Mouse (Mus musculus) intestine, embryonic 16.5 days (tissue): ENCODE data around the gene Col4a2. TPM values are rescaled to one million over a fixed set of nuclear protein-coding genes. Genes with fewer than 3 reads are reported as not detected.

ENCODE experiments used
- ATAC-seq: fragments of 200-750 bp; cut with Nextera tagmentation; 2 replicates; pipeline ENCODE4 v1.8.0; 2017; ENCODE audit warnings: moderate TSS enrichment, moderate library complexity
- H3K27ac ChIP-seq: fragments of 300-500 bp; sonication (generic); 2 replicates; pipeline ENCODE4 v1.5.1; 2014; ENCODE audit warnings: mild to moderate bottlenecking, low read length
- H3K27me3 ChIP-seq: fragments of 300-500 bp; sonication (generic); replicated peaks from 2 replicates; pipeline ENCODE4 v1.6.1; 2014; ENCODE audit warnings: low read length, control low read depth, mixed read lengths; ENCODE audit not compliant: control insufficient read depth, insufficient read depth
- H3K36me3 ChIP-seq: fragments of 300-500 bp; sonication (generic); 2 replicates; pipeline ENCODE4 v1.6.1; 2014; ENCODE audit warnings: low read length, control low read depth; ENCODE audit not compliant: control insufficient read depth, insufficient read depth
- H3K4me1 ChIP-seq: fragments of 300-500 bp; sonication (generic); 2 replicates; pipeline ENCODE4 v1.6.1; 2014; ENCODE audit warnings: low read length, control low read depth, mixed read lengths; ENCODE audit not compliant: control insufficient read depth, insufficient read depth
- H3K4me2 ChIP-seq: fragments of 300-500 bp; sonication (generic); 2 replicates; pipeline ENCODE4 v1.6.1; 2014; ENCODE audit warnings: low read depth, low read length, control low read depth
- H3K4me3 ChIP-seq: fragments of 300-500 bp; sonication (generic); 2 replicates; pipeline ENCODE4 v1.5.1; 2014; ENCODE audit warnings: mild to moderate bottlenecking, low read length
- H3K9ac ChIP-seq: fragments of 300-500 bp; sonication (generic); 2 replicates; pipeline ENCODE4 v1.6.1; 2014; ENCODE audit warnings: low read depth, low read length
- H3K9me3 ChIP-seq: fragments of 300-500 bp; sonication (generic); 2 replicates; pipeline ENCODE4 v1.6.1; 2016; ENCODE audit warnings: low read length, control low read depth; ENCODE audit not compliant: control insufficient read depth
- WGBS: fragments of 180-500 bp; shearing (Covaris S2); extraction: QIAGEN DNeasy Blood & Tissue Kit; methylation state at CpG from one replicate; pipeline ENCODE4 v1.1.7; 2014; 5-methylcytosine and 5-hydroxymethylcytosine counted together
- polyA plus RNA-seq: library from polyadenylated mRNA; unstranded; fragments of >200 nt; fragmentation: Nextera tagmentation; extraction: Ambion mirVana; gene quantifications from 2 replicates; pipeline ENCODE4 v1.2.1, GENCODE M21; 2015

Gene Col4a2
- polyA plus RNA-seq, 1 experiment from 2014 or later = 39.1 TPM

DNA sequence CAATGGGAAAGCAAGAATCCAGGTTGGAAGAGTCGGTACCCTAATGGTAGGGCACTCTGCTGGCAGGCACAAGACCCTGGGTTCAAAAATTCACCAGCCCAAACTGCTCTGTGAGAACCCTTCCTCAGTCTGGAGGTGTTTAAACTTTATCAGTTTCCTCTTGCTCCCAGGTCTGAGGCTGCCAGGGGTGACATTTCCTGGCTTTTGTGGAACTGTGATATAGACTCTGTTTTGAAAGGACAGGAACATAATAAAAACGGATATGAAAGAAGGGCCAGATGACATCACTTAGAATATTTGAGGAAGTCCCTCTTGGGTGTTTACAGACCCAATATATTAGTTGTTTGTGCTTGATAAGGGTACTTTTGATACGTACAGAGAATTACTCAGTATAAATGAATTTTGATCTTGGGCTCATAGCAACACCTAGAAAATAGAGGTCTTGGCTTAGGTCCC lies 28.5 kb downstream of the Col4a2 start:
- Histone ChIP-seq H3K27me3 (no peaks in the 10 kb centered on the region), H3K4me1 (0 out of 2 replicates have a peak, but pooled peaks cover 3% of the 10 kb centered on the region), H3K27ac (no peak overlapping the region), H3K4me2 (no peak overlapping the region), H3K9ac (no peak overlapping the region), H3K36me3 (no peaks in the 10 kb centered on the region), H3K4me3 (no peak overlapping the region), H3K9me3 (no peaks in the 10 kb centered on the region)
- 64% methylated on average over 3 of the region's 3 CpGs for WGBS
- no peak for ATAC-seq

DNA sequence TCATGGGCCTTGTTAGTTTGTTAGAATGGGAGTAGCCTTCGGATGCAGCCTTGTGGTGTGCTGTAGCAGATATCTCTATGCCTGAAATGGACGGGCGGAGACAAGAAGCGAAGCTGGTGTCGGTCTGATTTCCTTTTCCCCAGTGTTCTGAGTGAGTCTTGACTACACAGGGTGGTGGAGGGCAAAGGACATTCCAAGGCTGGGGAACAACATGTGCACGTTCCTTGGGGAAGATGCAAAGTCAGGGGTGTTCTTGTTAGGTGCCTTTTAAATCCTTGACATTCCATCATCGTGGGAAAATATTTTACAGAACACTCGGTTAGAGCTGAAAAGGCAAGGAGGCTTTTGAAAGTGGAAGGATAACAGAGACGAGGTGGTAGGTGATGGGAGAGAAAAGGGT lies 31.9 kb downstream of the Col4a2 start:
- no peaks in the 10 kb centered on the region for H3K9me3 ChIP-seq
- no peaks in the 10 kb centered on the region for H3K36me3 ChIP-seq
- no peak overlapping the region for H3K27ac ChIP-seq
- 0 out of 2 replicates have a peak, but pooled peaks cover 4% of the 10 kb centered on the region for H3K4me1 ChIP-seq
- no peak overlapping the region for H3K4me3 ChIP-seq
- no peak overlapping the region for H3K4me2 ChIP-seq
- ATAC-seq = no peak
- WGBS = 81% methylated on average over 9 of the region's 9 CpGs
- no peak overlapping the region for H3K9ac ChIP-seq
- H3K27me3 ChIP-seq = no peaks in the 10 kb centered on the region

DNA sequence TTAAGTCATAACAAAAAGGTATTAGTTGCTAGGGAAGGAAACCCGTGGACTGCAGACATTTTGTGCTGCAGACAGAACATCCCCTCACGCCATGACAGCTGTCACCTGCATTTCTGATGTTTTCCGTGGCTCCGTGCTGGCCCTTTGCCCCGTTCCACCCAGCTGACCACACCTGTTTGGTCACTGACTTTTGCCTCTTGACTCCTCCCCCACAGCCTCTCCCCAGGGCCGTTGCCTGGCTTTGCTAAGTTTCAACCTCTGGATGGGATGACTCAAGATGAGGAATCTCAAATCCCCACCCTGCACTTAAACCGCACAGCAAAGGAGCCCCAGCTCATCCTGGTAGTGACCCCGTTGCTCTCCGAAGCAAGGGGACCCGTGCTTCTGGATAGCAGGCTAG lies 33.6 kb downstream of the Col4a2 start:
- 66% methylated on average over 10 of the region's 10 CpGs for WGBS
- peak; percentile 36; the same call in 1 of the 2 replicates for ATAC-seq

DNA sequence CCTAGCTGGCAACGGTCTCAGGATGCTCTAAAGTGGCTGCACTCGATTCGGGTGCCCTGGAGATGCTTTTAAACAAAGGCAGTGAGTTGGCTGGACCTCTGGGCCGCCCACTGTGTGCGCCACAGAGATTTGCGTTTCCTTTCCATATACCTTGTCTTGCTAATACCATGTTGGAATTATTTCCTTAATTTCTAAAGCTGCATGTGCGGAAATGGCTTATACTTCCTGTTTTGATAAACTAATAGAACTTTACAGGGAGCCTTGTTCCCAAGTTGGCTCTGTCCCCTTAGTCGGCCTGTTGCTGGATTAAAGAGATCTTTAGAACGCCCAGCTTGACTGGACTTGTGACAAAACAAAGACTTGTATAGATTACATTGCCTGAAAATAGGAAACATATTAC lies 35.1 kb downstream of the Col4a2 start:
- H3K9me3 ChIP-seq = no peaks in the 10 kb centered on the region
- no peak overlapping the region for H3K4me2 ChIP-seq
- WGBS = 76% methylated on average over 9 of the region's 9 CpGs
- H3K27ac ChIP-seq = no peak overlapping the region
- 0 out of 2 replicates have a peak, but pooled peaks cover 4% of the 10 kb centered on the region for H3K4me1 ChIP-seq
- H3K9ac ChIP-seq = no peak overlapping the region
- no peaks in the 10 kb centered on the region for H3K27me3 ChIP-seq
- H3K4me3 ChIP-seq = no peak overlapping the region
- no peak for ATAC-seq
- H3K36me3 ChIP-seq = no peaks in the 10 kb centered on the region

More for the DNA sequence above, 33.6 kb downstream of the Col4a2 start:
- no peaks in the 10 kb centered on the region for H3K36me3 ChIP-seq
- no peak overlapping the region for H3K4me3 ChIP-seq
- no peak overlapping the region for H3K4me2 ChIP-seq
- H3K9me3 ChIP-seq = no peaks in the 10 kb centered on the region
- H3K4me1 ChIP-seq = 0 out of 2 replicates have a peak, but pooled peaks cover 4% of the 10 kb centered on the region
- H3K27me3 ChIP-seq = no peaks in the 10 kb centered on the region
- no peak overlapping the region for H3K27ac ChIP-seq
- H3K9ac ChIP-seq = no peak overlapping the region

DNA sequence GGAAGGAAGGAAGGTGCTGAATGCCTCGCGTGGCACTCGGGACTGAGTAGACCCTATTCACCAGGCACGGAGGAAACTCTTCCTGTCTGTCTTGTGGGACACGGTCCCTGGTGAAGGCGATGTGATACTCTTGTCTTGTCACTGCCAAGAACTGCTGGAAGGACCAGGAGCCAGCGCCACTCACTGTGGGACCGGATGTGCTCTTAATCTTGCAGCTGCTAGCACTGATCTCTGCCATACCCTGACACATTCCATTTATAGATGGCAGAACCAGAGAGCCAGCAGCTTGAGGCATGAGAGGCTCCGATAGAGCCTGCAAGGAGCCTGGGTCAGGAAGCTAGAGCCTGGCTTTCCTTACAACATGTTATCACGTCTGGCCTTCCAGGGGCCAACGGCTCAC lies 36.0 kb downstream of the Col4a2 start:
- Histone ChIP-seq H3K36me3 (no peaks in the 10 kb centered on the region), H3K4me3 (no peak overlapping the region), H3K27me3 (no peaks in the 10 kb centered on the region), H3K9ac (no peak overlapping the region), H3K4me1 (0 out of 2 replicates have a peak, but pooled peaks cover 4% of the 10 kb centered on the region), H3K9me3 (no peaks in the 10 kb centered on the region), H3K27ac (no peak overlapping the region), H3K4me2 (no peak overlapping the region)
- whole genome bisulfite sequencing = 74% methylated on average over 11 of the region's 11 CpGs
- ATAC-seq = no peak

DNA sequence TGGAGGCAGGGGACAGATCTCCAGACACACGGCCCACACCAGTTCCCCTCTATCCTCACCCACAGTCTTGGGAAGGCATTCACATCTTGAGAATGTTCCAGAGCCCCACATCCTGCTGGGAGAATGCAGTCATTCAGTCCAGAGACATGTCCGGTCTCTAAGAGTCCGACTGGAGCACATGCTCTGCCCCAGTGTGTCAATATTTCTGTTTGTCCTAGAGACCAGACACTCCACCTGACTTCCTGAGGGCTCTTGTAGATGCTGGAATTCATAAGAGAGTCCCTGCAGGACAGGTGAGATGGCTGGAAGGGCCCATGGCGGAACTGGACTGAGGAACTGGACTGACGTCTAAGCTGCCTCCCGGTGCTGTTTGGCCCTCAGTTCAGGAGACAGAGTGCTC lies 38.8 kb downstream of the Col4a2 start:
- no peak for ATAC-seq
- H3K36me3 ChIP-seq = no peaks in the 10 kb centered on the region
- H3K27me3 ChIP-seq = no peaks in the 10 kb centered on the region
- 83% methylated on average over 6 of the region's 6 CpGs for WGBS
- no peak overlapping the region for H3K4me3 ChIP-seq
- no peaks in the 10 kb centered on the region for H3K9me3 ChIP-seq
- 0 out of 2 replicates have a peak, but pooled peaks cover 2% of the 10 kb centered on the region for H3K4me1 ChIP-seq
- H3K9ac ChIP-seq = no peak overlapping the region
- H3K4me2 ChIP-seq = no peak overlapping the region
- no peak overlapping the region for H3K27ac ChIP-seq

DNA sequence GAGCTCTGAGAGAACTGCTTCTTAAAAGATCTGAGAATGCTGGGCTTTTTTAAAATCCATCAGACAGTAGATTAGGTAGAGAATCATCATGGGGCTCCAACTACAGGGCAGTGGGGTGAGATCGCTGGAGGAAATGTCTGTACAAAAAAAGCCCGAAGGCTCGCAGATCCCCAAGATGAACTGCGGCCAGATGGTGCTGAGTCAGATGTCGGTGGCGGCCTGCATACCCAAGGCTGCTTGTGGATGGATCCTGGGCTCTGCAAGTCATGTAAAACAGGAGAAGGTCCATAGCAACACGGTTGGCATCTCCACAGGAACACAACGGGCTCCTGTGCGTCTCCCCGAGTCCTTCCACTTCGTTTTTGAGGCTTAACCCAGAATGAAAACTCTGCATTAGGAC lies 39.9 kb downstream of the Col4a2 start:
- WGBS = 65% methylated on average over 11 of the region's 11 CpGs
- no peaks in the 10 kb centered on the region for H3K27me3 ChIP-seq
- no peaks in the 10 kb centered on the region for H3K36me3 ChIP-seq
- H3K9ac ChIP-seq = no peak overlapping the region
- no peak for ATAC-seq
- no peaks in the 10 kb centered on the region for H3K9me3 ChIP-seq
- H3K27ac ChIP-seq = no peak overlapping the region
- 0 out of 2 replicates have a peak, but pooled peaks cover 5% of the 10 kb centered on the region for H3K4me1 ChIP-seq
- H3K4me3 ChIP-seq = no peak overlapping the region
- no peak overlapping the region for H3K4me2 ChIP-seq

DNA sequence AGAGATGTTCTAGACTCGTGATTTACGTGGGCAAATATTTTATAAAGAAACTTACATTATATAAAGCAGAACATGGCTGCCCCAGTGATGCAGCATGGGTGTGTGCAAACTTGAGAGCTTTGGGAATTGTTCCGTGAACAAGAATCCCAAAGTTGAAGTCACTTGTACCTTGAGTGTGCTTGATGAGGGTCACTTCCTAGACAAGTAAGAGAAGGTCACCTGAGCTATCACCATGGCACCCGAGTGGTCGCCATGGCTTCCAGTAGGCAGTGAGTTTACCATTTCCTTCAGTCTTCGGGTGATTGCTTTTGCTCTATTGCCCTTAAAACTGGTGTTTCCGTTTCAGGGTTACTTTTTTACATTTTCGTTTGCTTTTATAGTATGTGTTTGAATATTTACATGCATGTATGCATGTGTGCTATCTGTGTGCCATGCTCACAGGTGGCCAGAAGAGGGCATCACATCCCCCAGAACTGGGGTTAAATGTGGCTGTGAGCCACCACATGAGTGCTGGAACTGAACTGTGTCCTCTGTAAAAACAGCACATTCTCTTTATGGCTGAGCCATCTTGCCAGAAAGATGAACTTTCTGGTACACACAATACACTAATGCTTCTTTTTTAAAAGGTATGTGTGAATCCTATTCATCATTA lies 42.3 kb downstream of the Col4a2 start:
- Histone ChIP-seq H3K4me3 (no peak overlapping the region), H3K27ac (no peak overlapping the region), H3K27me3 (no peaks in the 10 kb centered on the region), H3K4me2 (no peak overlapping the region), H3K9me3 (no peaks in the 10 kb centered on the region), H3K4me1 (peaks cover 9% of the 10 kb centered on the region; the same call in 1 of the 2 replicates), H3K9ac (no peak overlapping the region), H3K36me3 (no peaks in the 10 kb centered on the region)
- ATAC-seq = no peak
- WGBS = 89% methylated on average over 8 of the region's 8 CpGs

DNA sequence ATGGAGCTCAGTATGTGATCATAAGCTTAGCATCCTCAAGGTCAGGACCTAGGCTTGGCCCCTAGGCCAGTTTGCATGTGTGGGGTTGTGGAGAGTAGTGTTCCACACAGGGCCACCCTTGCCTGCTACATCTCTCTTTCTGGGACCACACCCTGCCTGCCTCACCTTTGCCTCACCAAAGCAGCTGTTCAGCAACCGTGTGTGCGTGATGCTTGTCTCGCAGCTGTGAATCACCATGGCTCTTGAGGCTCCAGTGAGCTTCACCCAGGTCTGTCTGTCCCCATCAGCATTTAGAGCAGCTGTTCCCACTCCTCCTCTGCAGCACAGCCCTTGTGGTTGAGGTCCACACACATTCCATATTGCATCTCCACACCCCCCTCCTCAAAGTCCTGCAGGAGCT lies 43.3 kb downstream of the Col4a2 start:
- H3K36me3 ChIP-seq = no peaks in the 10 kb centered on the region
- no peak overlapping the region for H3K4me2 ChIP-seq
- no peak overlapping the region for H3K27ac ChIP-seq
- H3K27me3 ChIP-seq = no peaks in the 10 kb centered on the region
- WGBS = 86% methylated on average over 3 of the region's 3 CpGs
- no peak for ATAC-seq
- H3K4me3 ChIP-seq = no peak overlapping the region
- H3K4me1 ChIP-seq = peaks cover 9% of the 10 kb centered on the region; the same call in 1 of the 2 replicates
- H3K9ac ChIP-seq = no peak overlapping the region
- H3K9me3 ChIP-seq = no peaks in the 10 kb centered on the region

DNA sequence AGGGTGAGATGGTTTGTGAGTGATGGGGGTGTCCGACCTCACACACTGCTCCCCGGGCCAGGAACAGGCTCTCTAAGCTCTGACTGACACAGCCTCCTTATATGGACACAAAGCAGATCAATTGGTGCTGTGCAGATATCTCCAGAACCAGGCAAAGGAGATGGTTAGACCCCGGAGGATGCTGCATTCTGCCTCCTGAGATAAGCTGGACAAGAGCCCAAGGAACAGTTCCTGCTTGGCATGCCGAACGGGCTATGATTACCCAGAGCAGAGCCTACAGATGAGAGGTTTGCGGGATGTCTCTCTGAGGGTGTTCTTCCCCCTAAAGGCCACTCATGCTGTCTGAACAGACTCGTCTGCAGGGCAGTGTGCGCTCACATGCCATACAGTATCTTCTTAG lies 44.2 kb downstream of the Col4a2 start:
- peaks cover 12% of the 10 kb centered on the region for H3K4me1 ChIP-seq
- H3K4me3 ChIP-seq = no peak overlapping the region
- no peaks in the 10 kb centered on the region for H3K9me3 ChIP-seq
- H3K27ac ChIP-seq = peak overlapping the region; percentile 67
- no peaks in the 10 kb centered on the region for H3K27me3 ChIP-seq
- ATAC-seq = no peak
- no peak overlapping the region for H3K9ac ChIP-seq
- 60% methylated on average over 8 of the region's 8 CpGs for WGBS
- no peak overlapping the region for H3K4me2 ChIP-seq
- no peaks in the 10 kb centered on the region for H3K36me3 ChIP-seq
